Mouse (Mus musculus) stomach, embryonic 15.5 days (tissue): ENCODE measurements around the gene Kif7. TPM values are rescaled to one million over a fixed set of nuclear protein-coding genes. Genes with fewer than 3 reads are reported as not detected.

Experiments used
- ATAC-seq: fragments of 200-750 bp; cut with Nextera tagmentation; 2 replicates; pipeline ENCODE4 v1.8.0; 2017; ENCODE audit warnings: low read depth, moderate number of reproducible peaks, moderate TSS enrichment; ENCODE audit not compliant: insufficient read depth, low FRiP score
- H3K27ac ChIP-seq: fragments of 300-500 bp; sonication (generic); 2 replicates; pipeline ENCODE4 v1.5.1; 2015; ENCODE audit warnings: mild to moderate bottlenecking, inconsistent platforms
- H3K27me3 ChIP-seq: fragments of 300-500 bp; sonication (generic); replicated peaks from 2 replicates; pipeline ENCODE4 v1.6.1; 2015; ENCODE audit warnings: inconsistent platforms
- H3K36me3 ChIP-seq: fragments of 300-500 bp; sonication (generic); 2 replicates; pipeline ENCODE4 v1.6.1; 2015; ENCODE audit warnings: inconsistent platforms
- H3K4me1 ChIP-seq: fragments of 300-500 bp; sonication (generic); 2 replicates; pipeline ENCODE4 v1.6.1; 2015; ENCODE audit warnings: inconsistent platforms
- H3K4me2 ChIP-seq: fragments of 300-500 bp; sonication (generic); 2 replicates; pipeline ENCODE4 v1.6.1; 2015; ENCODE audit warnings: mild to moderate bottlenecking, inconsistent platforms
- H3K4me3 ChIP-seq: fragments of 300-500 bp; sonication (generic); replicated peaks from 2 replicates; pipeline ENCODE4 v1.5.1; 2015; ENCODE audit warnings: inconsistent platforms
- H3K9ac ChIP-seq: fragments of 300-500 bp; sonication (generic); 2 replicates; pipeline ENCODE4 v1.6.1; 2015; ENCODE audit warnings: inconsistent platforms
- H3K9me3 ChIP-seq: fragments of 300-500 bp; sonication (generic); 2 replicates; pipeline ENCODE4 v1.6.1; 2016; ENCODE audit warnings: inconsistent platforms
- WGBS: fragments of 180-500 bp; shearing (Covaris S2); methylation state at CpG from one replicate; pipeline ENCODE4 v1.1.7; 2015; 5-methylcytosine and 5-hydroxymethylcytosine counted together
- polyA plus RNA-seq: library from polyadenylated mRNA; unstranded; fragments of >200 nt; fragmentation: Nextera tagmentation; extraction: Ambion mirVana; gene quantifications from 2 replicates; pipeline ENCODE4 v1.2.1, GENCODE M21; 2015

Gene Kif7
- 3.5 and 4.0 TPM in 2 replicates for polyA plus RNA-seq

DNA sequence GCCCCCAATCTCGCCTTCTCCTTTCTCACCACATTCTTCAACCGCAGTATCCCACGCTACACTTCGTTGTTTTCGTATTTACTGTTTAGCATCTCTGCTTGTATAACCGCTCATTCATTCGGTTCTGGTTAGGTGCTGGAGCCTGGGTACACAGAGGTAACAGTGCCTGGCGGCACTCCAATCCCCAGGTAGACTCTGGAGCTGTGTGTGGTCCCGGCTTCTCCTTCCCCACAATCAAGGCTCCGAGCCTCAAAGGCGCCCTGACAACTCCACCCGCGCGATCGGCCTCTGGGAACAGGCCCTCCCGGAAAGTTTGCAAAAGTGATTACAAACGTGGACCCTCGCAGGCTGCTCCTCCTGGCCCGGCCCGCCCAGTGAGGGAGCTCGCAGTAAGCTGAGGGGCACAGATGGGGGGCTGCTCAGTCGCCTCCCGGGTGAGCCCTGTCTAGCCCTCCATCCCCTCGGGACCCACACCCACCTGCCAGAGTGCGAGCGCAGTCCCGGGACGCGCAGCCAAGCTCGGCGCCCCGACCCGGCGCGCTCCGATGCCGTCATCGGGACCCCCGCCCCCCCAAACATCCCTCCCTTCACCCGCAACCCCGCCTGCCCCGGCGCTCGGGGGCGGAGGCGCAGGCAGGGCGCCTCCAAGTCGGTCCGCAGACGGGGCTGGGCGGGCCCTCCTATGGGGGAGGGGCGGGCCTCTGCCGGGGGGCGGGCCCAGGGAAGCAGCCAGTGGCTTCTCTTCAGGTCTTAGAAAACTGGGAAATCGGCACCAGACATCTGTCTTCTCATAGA lies at the start of gene Kif7:
Kif7 (minus strand) TSS at position 534 of the 795 bp plus-strand sequence.
- H3K9me3 ChIP-seq, result no peaks in the 10 kb centered on the region
- H3K9ac ChIP-seq, result peak within 1 kb of the TSS; percentile 69
- H3K27ac ChIP-seq, result peak within 1 kb of the TSS; percentile 27; the same call in 1 of the 2 replicates
- H3K27me3 ChIP-seq, result no peaks in the 10 kb centered on the region; the same call in none of the 2 replicates
- H3K4me2 ChIP-seq, result peak within 1 kb of the TSS; percentile 90
- H3K4me3 ChIP-seq, result peak within 1 kb of the TSS; percentile 74
- H3K36me3 ChIP-seq, result no peaks in the 10 kb centered on the region
- under 1% methylated on average over 52 of the region's 55 CpGs for WGBS
- ATAC-seq, result peak; percentile 94
- peaks cover 7% of the 10 kb centered on the region; the same call in 1 of the 2 replicates for H3K4me1 ChIP-seq

DNA sequence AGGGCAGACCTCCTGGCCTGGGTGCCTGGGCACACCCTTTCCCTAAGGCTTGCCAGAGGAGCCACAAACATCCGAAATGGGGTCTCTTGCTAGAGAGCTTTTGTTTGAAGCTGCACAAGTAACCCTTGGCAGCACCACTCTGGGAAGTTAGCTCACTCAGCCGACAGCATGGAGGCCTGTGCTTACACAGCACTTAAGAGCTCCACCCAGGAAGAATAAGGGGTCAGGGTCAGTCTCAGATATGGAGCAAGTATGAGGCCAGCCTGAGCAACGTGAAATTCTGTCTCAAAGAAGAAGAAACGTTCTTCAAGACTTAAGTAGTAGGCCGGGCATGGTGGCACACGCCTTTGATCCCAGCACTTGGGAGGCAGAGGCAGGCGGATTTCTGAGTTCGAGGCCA lies 46.6 kb upstream of the Kif7 start:
- no peak overlapping the region for H3K9ac ChIP-seq
- WGBS, result 65% methylated on average over 8 of the region's 8 CpGs
- no peaks in the 10 kb centered on the region for H3K4me1 ChIP-seq
- no peak overlapping the region for H3K4me2 ChIP-seq
- H3K36me3 ChIP-seq, result no peaks in the 10 kb centered on the region
- no peak overlapping the region for H3K27ac ChIP-seq
- H3K9me3 ChIP-seq, result no peaks in the 10 kb centered on the region
- no peaks in the 10 kb centered on the region for H3K27me3 ChIP-seq
- ATAC-seq, result no peak
- no peak overlapping the region for H3K4me3 ChIP-seq

DNA sequence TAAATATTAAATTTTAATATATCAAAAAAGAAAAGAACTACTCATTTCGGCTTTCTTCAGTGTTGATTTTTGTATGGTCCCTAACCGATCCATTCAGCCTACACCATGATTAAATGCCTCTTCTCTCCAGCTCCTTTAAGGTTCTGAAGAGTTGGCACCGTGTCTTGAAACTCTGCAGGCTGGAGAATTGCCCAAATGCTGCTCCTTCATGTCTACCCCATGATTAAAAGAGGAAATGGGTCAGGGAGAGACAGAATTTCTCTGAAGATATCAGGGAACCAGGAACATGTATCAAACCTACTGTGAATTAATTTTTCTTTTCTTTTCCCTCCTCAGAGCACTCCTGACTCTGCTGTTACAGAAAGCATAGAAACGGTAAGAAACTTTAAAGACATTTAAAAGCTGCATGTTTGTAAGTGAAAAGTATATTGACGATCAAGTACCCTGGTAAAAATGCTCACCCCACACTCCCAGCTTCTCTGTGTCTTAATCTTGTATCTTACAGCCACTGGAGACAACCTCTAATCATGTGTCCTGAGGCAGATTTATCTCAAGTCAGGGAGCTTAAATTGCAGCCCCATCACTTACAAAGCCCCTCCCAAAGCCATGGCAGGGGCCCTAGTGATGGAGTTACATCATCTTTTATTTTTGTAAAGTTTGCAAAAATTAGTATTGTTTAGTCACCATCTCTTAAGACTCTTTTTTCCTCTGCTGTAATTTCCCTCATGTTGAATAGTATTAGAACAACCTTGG lies 45.8 kb upstream of the Kif7 start:
- H3K9me3 ChIP-seq, result no peaks in the 10 kb centered on the region
- no peaks in the 10 kb centered on the region for H3K4me1 ChIP-seq
- WGBS, result 70% methylated on average over 5 of the region's 5 CpGs
- H3K27ac ChIP-seq, result no peak overlapping the region
- no peaks in the 10 kb centered on the region for H3K27me3 ChIP-seq
- no peak overlapping the region for H3K4me2 ChIP-seq
- H3K9ac ChIP-seq, result no peak overlapping the region
- H3K4me3 ChIP-seq, result no peak overlapping the region
- ATAC-seq, result no peak
- H3K36me3 ChIP-seq, result no peaks in the 10 kb centered on the region

DNA sequence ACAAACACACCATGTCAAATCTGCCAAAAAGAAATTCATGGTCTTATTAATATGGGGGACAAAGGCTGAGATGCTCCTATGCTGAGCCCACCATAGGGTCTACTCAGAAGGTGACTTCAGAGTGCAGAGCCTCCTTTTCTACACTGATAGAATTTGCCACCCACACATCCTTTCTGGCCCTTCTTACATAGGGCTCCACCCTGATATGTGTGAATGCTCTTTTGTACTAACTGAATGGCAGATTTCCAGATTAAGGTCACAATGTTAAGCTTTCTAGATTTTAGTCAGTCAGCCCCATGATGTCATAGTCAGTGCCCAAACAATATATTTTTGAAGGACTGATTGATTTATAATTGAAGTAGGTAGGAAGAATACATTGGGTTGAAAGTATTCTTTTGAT lies 44.2 kb upstream of the Kif7 start:
- Histone ChIP-seq H3K4me1 (no peaks in the 10 kb centered on the region), H3K36me3 (no peaks in the 10 kb centered on the region), H3K27me3 (no peaks in the 10 kb centered on the region), H3K4me2 (no peak overlapping the region), H3K27ac (no peak overlapping the region), H3K4me3 (no peak overlapping the region), H3K9ac (no peak overlapping the region), H3K9me3 (no peaks in the 10 kb centered on the region)
- ATAC-seq, result no peak

DNA sequence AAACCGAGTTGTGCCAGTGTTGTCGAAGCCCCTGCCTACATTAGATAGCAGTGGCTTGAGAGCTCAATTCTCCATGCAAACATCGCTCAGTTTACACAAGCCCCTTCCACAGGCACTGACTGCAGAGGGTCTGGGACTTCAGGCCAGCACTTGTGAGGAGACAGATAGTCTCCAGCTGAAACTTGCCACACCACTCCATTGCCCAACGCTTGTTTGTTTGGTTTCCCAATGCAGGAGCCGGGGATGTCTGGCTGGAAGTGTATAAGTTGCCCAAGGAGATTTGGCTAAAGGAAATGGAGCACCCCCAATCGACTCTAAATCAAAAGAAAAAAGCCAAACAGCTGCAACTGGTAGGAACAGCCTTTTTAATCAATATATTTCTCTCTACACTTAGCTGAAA lies 42.7 kb upstream of the Kif7 start:
- Histone ChIP-seq H3K4me2 (no peak overlapping the region), H3K9ac (no peak overlapping the region), H3K4me1 (no peaks in the 10 kb centered on the region), H3K4me3 (no peak overlapping the region), H3K27me3 (no peaks in the 10 kb centered on the region), H3K36me3 (no peaks in the 10 kb centered on the region), H3K27ac (no peak overlapping the region), H3K9me3 (no peaks in the 10 kb centered on the region)
- no peak for ATAC-seq
- WGBS, result 45% methylated on average over 6 of the region's 6 CpGs

DNA sequence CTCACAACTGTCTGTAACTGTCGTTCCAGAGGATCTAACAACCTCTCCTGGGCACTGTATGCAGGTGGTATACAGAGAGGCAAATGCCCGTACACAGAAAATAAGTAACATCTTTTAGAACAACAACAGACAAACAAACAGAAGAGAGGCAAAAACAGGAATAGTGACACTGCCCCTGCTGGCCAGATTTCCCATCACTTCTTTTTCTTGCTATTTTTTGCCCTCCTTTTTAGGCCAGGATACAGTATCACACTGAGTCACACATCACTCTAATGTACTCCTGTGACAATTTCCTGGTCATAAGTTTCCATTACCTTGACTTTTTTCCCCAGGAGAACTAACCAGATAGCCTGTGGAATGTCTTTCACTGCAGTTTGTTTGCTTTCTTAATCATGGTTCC lies 40.8 kb upstream of the Kif7 start:
- no peak for ATAC-seq
- no peaks in the 10 kb centered on the region for H3K9me3 ChIP-seq
- no peak overlapping the region for H3K4me3 ChIP-seq
- no peak overlapping the region for H3K4me2 ChIP-seq
- H3K27me3 ChIP-seq, result no peaks in the 10 kb centered on the region
- H3K4me1 ChIP-seq, result no peaks in the 10 kb centered on the region
- WGBS, result 44% methylated on average over 2 of the region's 2 CpGs
- H3K9ac ChIP-seq, result no peak overlapping the region
- H3K36me3 ChIP-seq, result no peaks in the 10 kb centered on the region
- no peak overlapping the region for H3K27ac ChIP-seq

DNA sequence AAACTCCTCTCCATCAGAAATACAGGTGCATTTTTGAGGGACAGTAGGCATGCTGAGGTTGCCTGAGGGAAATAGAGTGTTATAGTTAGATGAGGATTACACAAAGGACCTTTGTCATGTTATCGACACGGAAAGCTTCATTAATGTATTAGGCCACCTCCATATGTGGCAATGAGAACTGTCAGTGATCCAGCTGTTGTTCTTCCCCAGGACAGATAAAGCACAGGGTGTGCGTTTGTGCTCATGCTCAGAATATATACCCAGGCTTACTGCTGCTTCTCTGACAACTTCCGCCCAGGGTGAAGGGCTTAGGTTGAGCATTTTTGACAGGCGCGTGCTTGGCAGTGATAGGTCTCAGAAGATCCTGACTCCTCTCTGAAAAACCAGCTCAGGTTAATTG lies 34.0 kb upstream of the Kif7 start:
- WGBS, result 79% methylated on average over 6 of the region's 6 CpGs
- no peaks in the 10 kb centered on the region for H3K9me3 ChIP-seq
- ATAC-seq, result no peak

DNA sequence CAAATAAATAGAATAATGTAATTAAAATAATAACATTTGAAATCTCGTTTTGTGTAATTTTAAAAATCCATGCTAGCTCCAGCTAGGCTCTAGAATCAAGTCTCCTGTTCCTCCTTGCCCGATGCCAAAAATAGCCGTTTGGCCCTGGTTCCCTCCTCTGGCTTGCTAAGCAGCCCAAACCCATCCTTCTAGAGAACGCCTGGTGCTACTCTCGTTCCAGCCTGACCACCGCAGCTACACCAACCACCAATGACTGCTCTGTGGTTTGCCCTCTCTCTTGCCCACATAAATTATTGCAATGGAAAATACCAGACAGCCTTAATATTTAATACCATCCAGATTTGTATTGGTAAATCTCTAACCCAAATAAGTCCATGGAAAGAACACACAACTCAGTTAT lies 32.1 kb upstream of the Kif7 start:
- Histone ChIP-seq H3K4me2 (no peak overlapping the region), H3K9ac (no peak overlapping the region), H3K36me3 (no peaks in the 10 kb centered on the region), H3K27ac (no peak overlapping the region), H3K9me3 (no peaks in the 10 kb centered on the region), H3K4me3 (no peak overlapping the region), H3K27me3 (no peaks in the 10 kb centered on the region), H3K4me1 (peaks cover 4% of the 10 kb centered on the region; the same call in 1 of the 2 replicates)
- 75% methylated on average over 6 of the region's 6 CpGs for WGBS
- ATAC-seq, result no peak

More for the DNA sequence above, 34.0 kb upstream of the Kif7 start:
- no peak overlapping the region for H3K4me2 ChIP-seq
- H3K36me3 ChIP-seq, result no peaks in the 10 kb centered on the region
- H3K4me1 ChIP-seq, result no peaks in the 10 kb centered on the region
- H3K27ac ChIP-seq, result no peak overlapping the region
- no peaks in the 10 kb centered on the region for H3K27me3 ChIP-seq
- no peak overlapping the region for H3K4me3 ChIP-seq
- no peak overlapping the region for H3K9ac ChIP-seq

DNA sequence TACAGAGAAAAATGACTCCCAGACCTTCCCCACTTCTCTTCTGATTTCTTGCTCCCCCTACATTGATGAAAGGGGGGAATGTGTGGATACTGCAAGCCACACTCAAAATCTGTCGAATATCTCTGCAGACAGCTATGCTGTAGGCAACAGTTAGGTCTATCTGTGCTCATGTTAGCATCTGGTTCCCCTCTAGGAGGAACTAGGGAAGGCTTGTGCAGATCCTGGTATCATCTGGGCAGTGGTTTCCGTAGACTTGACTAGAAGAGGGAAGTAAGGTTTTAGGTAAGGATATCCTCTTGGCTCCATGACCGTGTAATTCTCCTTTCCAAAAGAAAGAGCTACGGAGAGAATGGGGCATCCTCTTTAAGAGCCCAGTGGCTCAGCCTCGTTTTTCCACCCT lies 29.1 kb upstream of the Kif7 start:
- H3K36me3 ChIP-seq, result no peaks in the 10 kb centered on the region
- peaks cover 4% of the 10 kb centered on the region; the same call in 1 of the 2 replicates for H3K4me1 ChIP-seq
- ATAC-seq, result no peak
- 75% methylated on average over 5 of the region's 5 CpGs for WGBS
- H3K9ac ChIP-seq, result no peak overlapping the region
- H3K27ac ChIP-seq, result no peak overlapping the region
- H3K27me3 ChIP-seq, result no peaks in the 10 kb centered on the region
- no peaks in the 10 kb centered on the region for H3K9me3 ChIP-seq
- H3K4me3 ChIP-seq, result no peak overlapping the region
- H3K4me2 ChIP-seq, result no peak overlapping the region

DNA sequence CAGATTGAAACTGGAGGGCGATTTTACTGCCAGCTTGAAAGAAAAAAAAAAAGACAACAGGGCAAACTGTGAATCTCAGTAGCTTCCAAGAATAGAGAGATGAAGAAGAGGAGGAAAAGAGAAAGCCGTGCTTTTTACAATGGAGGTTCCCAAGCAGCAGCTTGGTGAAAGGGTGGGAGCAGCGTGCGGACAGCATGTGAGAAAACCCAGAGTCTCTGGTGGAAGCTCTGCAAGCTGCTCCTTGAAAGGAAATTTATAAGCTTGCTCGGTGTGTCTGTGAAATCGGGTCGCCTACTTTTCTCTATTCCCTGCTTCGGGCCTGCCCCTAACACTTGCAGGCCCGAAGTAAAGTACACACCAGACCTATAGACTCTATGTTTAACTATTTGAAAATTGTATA lies 28.5 kb upstream of the Kif7 start:
- no peaks in the 10 kb centered on the region for H3K36me3 ChIP-seq
- no peak for ATAC-seq
- H3K27ac ChIP-seq, result no peak overlapping the region
- no peaks in the 10 kb centered on the region for H3K9me3 ChIP-seq
- H3K4me2 ChIP-seq, result no peak overlapping the region
- no peak overlapping the region for H3K4me3 ChIP-seq
- H3K4me1 ChIP-seq, result peaks cover 4% of the 10 kb centered on the region; the same call in 1 of the 2 replicates
- no peak overlapping the region for H3K9ac ChIP-seq
- WGBS, result 89% methylated on average over 9 of the region's 9 CpGs
- H3K27me3 ChIP-seq, result no peaks in the 10 kb centered on the region

DNA sequence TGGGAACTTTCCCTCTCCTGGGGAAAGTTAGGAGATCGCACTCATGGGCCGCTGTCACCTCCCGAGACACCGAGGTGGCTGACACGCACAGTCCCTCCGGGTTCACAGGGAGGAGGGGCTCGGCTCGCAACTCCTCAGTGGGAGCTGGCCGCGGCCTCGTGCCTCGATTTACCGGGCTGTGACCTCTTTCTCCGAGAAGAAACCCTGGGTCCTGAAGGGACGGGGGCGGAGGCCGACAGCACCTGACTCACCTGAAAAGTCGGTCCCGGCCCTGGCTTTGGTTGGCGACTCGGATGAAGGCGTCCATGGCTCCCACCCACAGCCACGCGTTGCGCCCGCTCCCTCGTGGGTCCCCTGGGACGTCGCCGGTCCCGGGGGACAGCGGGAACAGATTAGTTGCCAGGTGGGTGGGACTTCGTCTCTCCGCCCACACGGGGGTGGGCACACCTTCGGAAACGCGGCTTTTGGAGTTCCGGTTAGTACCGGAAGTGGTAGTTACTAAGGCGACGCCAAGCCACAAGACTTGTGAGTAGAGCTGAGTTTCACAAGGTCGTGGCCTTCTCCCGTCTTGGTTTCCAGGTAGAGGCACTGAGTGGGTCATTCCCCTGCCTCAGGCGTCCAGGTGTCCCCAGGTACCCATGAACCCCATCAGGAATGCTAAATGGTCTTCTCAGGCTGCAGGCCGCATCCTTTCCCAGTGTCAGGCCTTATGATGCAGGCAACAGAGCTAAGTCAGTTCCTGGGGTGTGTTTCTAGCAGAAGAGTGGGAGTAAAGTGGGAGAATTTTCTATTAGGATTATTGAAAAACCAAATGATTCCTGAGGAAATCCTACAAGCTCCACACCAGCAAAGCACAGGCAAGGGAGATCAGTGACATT lies 27.4 kb upstream of the Kif7 start, which contains the start of the genes Pex11a and Wdr93:
Pex11a (minus strand) TSS at position 473 of the 878 bp plus-strand sequence.
Wdr93 (plus strand) TSS at position 505 of the 878 bp plus-strand sequence.
- Histone ChIP-seq H3K27ac (no peak within 1 kb of the TSS), H3K4me1 (peaks cover 4% of the 10 kb centered on the region; the same call in 1 of the 2 replicates), H3K4me2 (peak within 1 kb of the TSS; percentile 95), H3K27me3 (no peaks in the 10 kb centered on the region), H3K9ac (peak within 1 kb of the TSS; percentile 58), H3K36me3 (no peaks in the 10 kb centered on the region), H3K9me3 (no peaks in the 10 kb centered on the region), H3K4me3 (peak within 1 kb of the TSS; percentile 83)
- 3% methylated on average over 46 of the region's 46 CpGs for WGBS
- ATAC-seq, result peak; percentile 82; the same call in 1 of the 2 replicates
